Mouse (Mus musculus) ES-Bruce4 (cell line): ENCODE results near the gene Gm11011. TPM values are rescaled to one million over a fixed set of nuclear protein-coding genes. Genes with fewer than 3 reads are reported as not detected.
"Not testable (repeated sequence)": the region's sequence is repeated elsewhere in the genome, so short reads cannot be mapped to it uniquely, and the experiment has no call there.

Experiments used
- H3K27ac ChIP-seq: 2 replicates; pipeline ENCODE4 v1.5.1; 2012; ENCODE audit warnings: low read length, inconsistent platforms; ENCODE audit not compliant: insufficient read depth
- H3K27me3 ChIP-seq: 2 replicates; pipeline ENCODE4 v1.6.1; 2012; ENCODE audit warnings: mild to moderate bottlenecking, low read length, inconsistent platforms; ENCODE audit not compliant: control insufficient read depth, poor library complexity, insufficient read depth, severe bottlenecking
- H3K36me3 ChIP-seq: 2 replicates; pipeline ENCODE4 v1.6.1; 2012; ENCODE audit warnings: inconsistent platforms, mild to moderate bottlenecking, low read length, moderate library complexity; ENCODE audit not compliant: control insufficient read depth, poor library complexity, insufficient read depth, severe bottlenecking
- H3K4me1 ChIP-seq: one replicate; pipeline ENCODE4 v1.8.1; 2011; ENCODE audit warnings: low read length; ENCODE audit not compliant: control insufficient read depth, insufficient read depth
- H3K4me3 ChIP-seq: 2 replicates; pipeline ENCODE4 v1.5.1; 2011; ENCODE audit warnings: low read depth, mild to moderate bottlenecking, low read length
- H3K9ac ChIP-seq: 2 replicates; pipeline ENCODE4 v1.6.1; 2012; ENCODE audit warnings: low read depth, mild to moderate bottlenecking, inconsistent platforms; ENCODE audit not compliant: poor library complexity, severe bottlenecking
- H3K9me3 ChIP-seq: replicated peaks from 2 replicates; pipeline ENCODE4 v1.6.1; 2012; ENCODE audit warnings: mild to moderate bottlenecking, low read length, inconsistent platforms; ENCODE audit not compliant: control insufficient read depth, poor library complexity, insufficient read depth, severe bottlenecking
- CTCF ChIP-seq: IDR thresholded peaks from one replicate; pipeline ENCODE4 v1.8.1; 2011; ENCODE audit warnings: low read depth, low read length
- EP300 ChIP-seq: IDR thresholded peaks from 2 replicates; pipeline ENCODE4 v1.6.1; 2011; ENCODE audit warnings: low read depth, low read length; ENCODE audit not compliant: insufficient read depth
- POLR2A ChIP-seq: IDR thresholded peaks from one replicate; pipeline ENCODE4 v1.8.1; 2011; ENCODE audit warnings: low read length; ENCODE audit not compliant: insufficient read depth
- polyA plus RNA-seq: library from polyadenylated mRNA; stranded (reverse); fragments of >200 nt; gene quantifications from 2 replicates; pipeline ENCODE4 v1.2.4, GENCODE M21; 2011; ENCODE audit warnings: low read depth; ENCODE audit not compliant: missing spikeins, insufficient read depth, insufficient read length

The Gm11011 gene
- not detected in 2 replicates for polyA plus RNA-seq

DNA sequence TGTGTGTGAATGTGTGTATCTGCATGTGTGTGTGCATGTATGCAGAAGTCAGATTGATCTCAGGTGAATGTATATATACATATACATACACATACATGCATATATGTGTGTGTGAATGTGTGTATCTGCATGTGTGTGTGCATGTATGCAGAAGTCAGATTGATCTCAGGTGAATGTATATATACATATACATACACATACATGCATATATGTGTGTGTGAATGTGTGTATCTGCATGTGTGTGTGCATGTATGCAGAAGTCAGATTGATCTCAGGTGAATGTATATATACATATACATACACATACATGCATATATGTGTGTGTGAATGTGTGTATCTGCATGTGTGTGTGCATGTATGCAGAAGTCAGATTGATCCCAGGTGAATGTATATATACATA lies at the start of gene Gm11011:
Gm11011 (minus strand) TSS at position 101 of the 400 bp plus-strand sequence.
- H3K36me3 ChIP-seq, H3K4me3 ChIP-seq, H3K4me1 ChIP-seq, H3K9ac ChIP-seq, H3K27me3 ChIP-seq, H3K9me3 ChIP-seq, H3K27ac ChIP-seq: not testable (repeated sequence)

- 0 out of 2 replicates have a peak, but pooled peaks cover 9% of the 10 kb centered on the region for H3K27me3 ChIP-seq
- H3K4me3 ChIP-seq = no peak overlapping the region
- TF ChIP-seq CTCF (no peak), POLR2A (no peak), EP300 (no peak)
- H3K9ac ChIP-seq = no peak overlapping the region
- H3K4me1 ChIP-seq = no peaks in the 10 kb centered on the region
- no peaks in the 10 kb centered on the region for H3K36me3 ChIP-seq
- H3K27ac ChIP-seq = no peak overlapping the region
- no peaks in the 10 kb centered on the region for H3K9me3 ChIP-seq
Observed at GRCm38 (mm10) chr2:169636414-169636813, 48.9 kb upstream of the Gm11011 start.

DNA sequence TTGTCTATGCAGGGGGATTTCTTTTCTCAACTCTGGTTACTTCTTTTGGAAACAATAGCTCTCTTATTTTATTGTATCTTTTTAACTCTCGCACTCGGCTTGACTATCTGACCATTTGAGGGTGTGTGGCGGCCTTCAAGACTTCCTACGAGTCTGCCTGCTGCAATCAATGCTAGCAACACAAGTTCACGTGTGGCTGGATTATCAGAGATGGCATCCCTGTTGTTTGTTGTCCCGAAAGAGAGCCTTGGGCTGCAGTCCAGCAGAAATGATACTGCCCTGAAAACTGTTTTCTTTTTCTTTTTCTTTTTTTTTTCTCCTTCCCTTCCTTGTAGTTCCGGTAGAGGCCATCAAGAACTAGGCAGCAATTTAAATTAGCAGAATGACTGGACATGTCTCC lies 47.9 kb upstream of the Gm11011 start:
- H3K9ac ChIP-seq = no peak overlapping the region
- no peaks in the 10 kb centered on the region for H3K9me3 ChIP-seq
- H3K4me1 ChIP-seq = no peaks in the 10 kb centered on the region
- H3K27me3 ChIP-seq = 0 out of 2 replicates have a peak, but pooled peaks cover 9% of the 10 kb centered on the region
- H3K27ac ChIP-seq = no peak overlapping the region
- no peak for TF ChIP-seq POLR2A
- TF ChIP-seq CTCF = no peak
- no peak for TF ChIP-seq EP300
- H3K36me3 ChIP-seq = no peaks in the 10 kb centered on the region
- H3K4me3 ChIP-seq = no peak overlapping the region

DNA sequence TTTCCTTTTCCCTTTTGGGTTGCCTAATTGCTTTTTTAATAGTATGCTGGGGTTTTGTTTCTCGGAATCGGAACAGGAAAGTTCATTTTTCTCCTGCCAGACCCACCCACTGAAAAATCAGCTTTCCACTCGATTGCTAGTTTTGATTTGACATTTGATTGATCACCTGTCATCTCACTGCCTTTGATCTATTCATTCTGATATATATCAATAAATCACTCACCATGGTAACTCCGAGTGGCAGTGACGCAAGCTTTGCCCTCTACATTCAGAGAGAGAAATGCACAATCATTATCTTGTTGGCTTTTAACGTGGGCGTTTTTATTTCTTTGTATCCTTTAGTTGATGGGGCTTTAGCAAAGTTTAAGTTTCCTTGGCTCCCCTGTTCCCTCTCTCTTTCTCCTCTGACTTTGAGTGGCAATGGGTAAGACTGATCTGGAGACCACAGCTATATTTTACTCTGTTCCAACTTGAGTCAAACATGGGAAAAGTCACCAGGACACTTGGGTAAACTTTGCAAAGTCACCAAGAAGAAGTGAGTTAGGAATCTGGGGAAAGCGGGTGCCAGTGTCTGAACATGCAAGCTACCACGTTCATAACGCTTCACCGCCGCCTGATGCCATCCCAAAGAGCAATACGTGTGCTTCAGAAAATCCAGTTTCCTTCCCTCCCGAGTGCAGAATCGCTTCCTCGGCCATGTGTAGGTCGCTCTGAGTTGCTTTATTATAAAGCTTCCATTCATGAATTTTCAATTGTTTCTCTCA lies 47.3 kb upstream of the Gm11011 start:
- no peak overlapping the region for H3K9ac ChIP-seq
- H3K4me1 ChIP-seq = no peaks in the 10 kb centered on the region

GRCm38 (mm10) chr2:169633491-169634289 lies 46.1 kb upstream of the Gm11011 start:
- Histone ChIP-seq H3K4me3 (peak overlapping the region; percentile 52), H3K4me1 (no peaks in the 10 kb centered on the region), H3K27me3 (0 out of 2 replicates have a peak, but pooled peaks cover 9% of the 10 kb centered on the region), H3K9ac (peak overlapping the region; percentile 66), H3K9me3 (no peaks in the 10 kb centered on the region), H3K36me3 (no peaks in the 10 kb centered on the region), H3K27ac (no peak overlapping the region)
- TF ChIP-seq EP300 = no peak
- no peak for TF ChIP-seq POLR2A
- TF ChIP-seq CTCF = no peak

More for the DNA sequence above, 47.3 kb upstream of the Gm11011 start:
- H3K4me3 ChIP-seq = no peak overlapping the region
- no peak overlapping the region for H3K27ac ChIP-seq
- H3K9me3 ChIP-seq = no peaks in the 10 kb centered on the region
- H3K27me3 ChIP-seq = 0 out of 2 replicates have a peak, but pooled peaks cover 9% of the 10 kb centered on the region
- TF ChIP-seq POLR2A (no peak), CTCF (no peak), EP300 (no peak)
- no peaks in the 10 kb centered on the region for H3K36me3 ChIP-seq
